Mouse (Mus musculus): Measurements from ENCODE around the gene Trp53inp2.

Gene Trp53inp2

DNA sequence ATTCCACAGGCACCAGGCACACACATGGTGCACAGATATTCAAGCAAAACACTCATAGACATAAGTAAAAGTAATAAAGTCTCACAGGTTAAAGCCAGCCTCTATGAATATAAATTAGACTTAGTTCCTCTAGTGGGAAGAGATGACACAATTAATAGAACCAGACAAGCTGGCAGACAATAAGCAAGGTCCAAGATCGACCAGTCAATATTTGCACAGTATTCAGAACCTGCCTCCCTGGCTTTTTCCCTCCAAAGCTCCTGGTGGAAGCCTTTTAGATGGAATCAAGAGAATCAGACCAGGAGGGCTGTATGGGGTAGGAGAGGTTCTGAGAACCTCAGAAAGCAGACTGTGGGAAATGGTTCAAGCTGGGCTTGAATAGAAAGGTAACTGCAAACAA, 7.0 kb upstream of the Trp53inp2 start:
- Histone ChIP-seq H3K27me3 (ENCODE audit: control insufficient read depth, insufficient read depth, low read length, poor library complexity, severe bottlenecking) (no peaks in the 10 kb centered on the region), H3K36me3 (ENCODE audit: control insufficient read depth, insufficient read depth, low read length, poor library complexity, severe bottlenecking) (no peaks in the 10 kb centered on the region)
- no peak for DNase-seq (ENCODE audit: low read depth, low spot score)

DNA sequence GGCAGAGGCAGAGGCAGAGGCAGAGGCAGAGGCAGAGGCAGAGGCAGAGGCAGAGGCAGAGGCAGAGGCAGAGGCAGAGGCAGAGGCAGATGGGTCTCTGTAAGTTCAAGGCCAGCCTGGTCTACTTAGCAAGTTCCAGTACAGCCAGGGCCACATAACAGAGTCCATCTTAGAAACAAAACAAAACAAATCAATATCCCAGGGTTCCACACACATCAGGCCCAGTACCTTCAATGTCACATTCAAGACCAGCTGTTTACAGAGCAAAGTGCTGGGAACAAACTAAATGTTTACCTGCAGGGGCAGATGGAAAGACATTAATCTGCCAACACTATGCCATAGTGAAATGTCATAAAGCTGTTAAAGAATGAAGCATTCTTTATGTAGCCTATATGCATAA, 6.3 kb upstream of the Trp53inp2 start:
- no peak for DNase-seq (ENCODE audit: low read depth, low spot score)
- Histone ChIP-seq H3K27me3 (ENCODE audit: control insufficient read depth, insufficient read depth, low read length, poor library complexity, severe bottlenecking) (no peaks in the 10 kb centered on the region), H3K36me3 (ENCODE audit: control insufficient read depth, insufficient read depth, low read length, poor library complexity, severe bottlenecking) (no peaks in the 10 kb centered on the region)

DNA sequence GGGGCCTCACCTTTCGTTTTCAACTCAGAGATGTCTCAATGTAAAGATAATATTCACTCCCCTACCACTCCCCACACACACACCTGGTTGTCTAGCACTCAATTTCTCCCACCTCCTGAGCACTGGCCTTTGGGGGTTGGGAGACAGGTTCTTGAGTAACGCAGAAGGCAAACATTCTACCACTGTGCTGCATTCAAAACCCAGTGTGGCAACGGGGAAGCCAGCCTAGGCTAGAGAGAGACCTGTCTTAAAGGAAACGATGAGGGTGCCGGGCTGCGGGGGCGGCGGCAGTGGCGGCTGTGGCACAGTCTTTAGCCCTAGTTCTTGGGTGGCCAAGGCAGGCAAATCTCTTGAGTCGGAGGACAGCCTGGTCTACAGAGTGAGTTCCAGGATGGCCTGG, 4.7 kb upstream of the Trp53inp2 start:
- no peaks in the 10 kb centered on the region for H3K27me3 ChIP-seq (ENCODE audit: control insufficient read depth, insufficient read depth, low read length, poor library complexity, severe bottlenecking)
- no peak for DNase-seq (ENCODE audit: low read depth, low spot score)
- H3K36me3 ChIP-seq (ENCODE audit: control insufficient read depth, insufficient read depth, low read length, poor library complexity, severe bottlenecking) = no peaks in the 10 kb centered on the region

DNA sequence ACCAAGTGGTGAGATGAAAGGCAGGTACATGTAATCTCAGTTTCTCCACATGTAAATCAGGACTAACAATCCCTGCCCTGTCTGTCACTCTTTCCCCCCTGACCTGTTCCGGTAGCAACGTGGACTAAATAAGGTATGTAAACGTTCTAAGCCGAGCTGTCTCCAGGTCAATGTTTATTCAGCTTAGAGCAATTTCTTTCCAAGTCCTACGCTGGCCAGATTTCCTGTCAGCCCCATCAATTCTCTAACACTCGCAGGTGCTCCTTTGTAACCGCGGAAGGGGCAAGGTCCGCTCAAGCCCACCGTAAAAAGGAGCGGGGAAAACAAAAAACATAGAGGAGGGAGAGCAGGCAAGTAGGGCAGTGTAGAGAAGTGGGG, 190 bp downstream of the Trp53inp2 start:
- Histone ChIP-seq H3K36me3 (ENCODE audit: control insufficient read depth, insufficient read depth, low read length, poor library complexity, severe bottlenecking) (no peaks in the 10 kb centered on the region), H3K27me3 (ENCODE audit: control insufficient read depth, insufficient read depth, low read length, poor library complexity, severe bottlenecking) (no peaks in the 10 kb centered on the region)
- peak; percentile 40 for DNase-seq (ENCODE audit: low read depth, low spot score)

DNA sequence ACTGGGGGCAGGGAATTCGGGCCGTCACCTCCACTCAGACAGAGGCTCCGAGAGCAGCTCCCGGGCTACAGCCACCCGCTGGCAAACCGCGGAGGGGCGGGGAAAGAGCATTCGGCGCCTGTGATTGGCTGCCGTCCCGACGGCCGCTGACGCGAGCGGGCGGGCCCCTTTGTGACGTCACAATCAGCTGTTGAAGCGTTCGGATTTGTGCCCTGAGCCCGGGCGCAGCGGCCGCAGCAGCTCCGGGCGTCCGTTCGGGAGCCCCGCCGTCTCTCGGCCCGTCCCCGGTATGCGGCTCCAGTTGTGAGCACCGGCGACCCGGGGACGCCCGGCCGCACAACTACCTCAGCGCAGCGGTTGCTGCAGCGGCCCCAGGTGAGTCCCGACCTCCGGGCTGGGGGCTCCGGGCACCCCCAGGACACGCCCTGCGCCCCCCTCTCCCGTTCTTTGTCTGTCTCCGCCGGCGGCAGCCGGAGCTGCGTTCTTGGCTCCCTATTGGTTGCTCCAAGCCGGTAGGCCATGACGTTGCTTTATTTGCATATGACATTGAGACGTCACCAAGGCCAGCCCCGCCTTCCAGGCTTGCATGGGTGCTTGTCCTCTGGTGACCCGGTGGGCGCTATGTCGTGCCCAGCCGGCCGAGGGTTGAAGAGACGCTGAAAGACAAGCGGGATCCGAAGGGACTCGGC, 928 bp downstream of the Trp53inp2 start:
- Histone ChIP-seq H3K27me3 (ENCODE audit: control insufficient read depth, insufficient read depth, low read length, poor library complexity, severe bottlenecking) (no peaks in the 10 kb centered on the region), H3K36me3 (ENCODE audit: control insufficient read depth, insufficient read depth, low read length, poor library complexity, severe bottlenecking) (no peaks in the 10 kb centered on the region)
- peak; percentile 97 for DNase-seq (ENCODE audit: low read depth, low spot score)

DNA sequence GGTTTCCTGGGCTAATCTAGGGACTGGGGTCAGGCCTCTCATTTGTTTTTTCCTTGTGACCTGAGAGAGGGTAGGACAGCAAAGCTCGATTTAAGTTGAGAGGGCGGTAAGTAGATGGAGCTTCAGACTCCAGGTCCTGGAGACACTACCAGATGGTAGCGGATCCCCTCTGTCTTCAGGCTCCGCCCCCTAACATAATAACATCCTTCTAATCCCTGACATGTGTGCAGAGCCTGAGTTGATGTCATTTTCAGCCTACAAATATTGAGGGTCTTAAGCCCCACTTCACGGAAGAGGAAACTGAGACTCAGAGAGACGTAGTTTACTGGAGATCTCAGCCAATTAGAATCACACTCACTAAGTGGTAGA, 1.5 kb downstream of the Trp53inp2 start:
- DNase-seq (ENCODE audit: low read depth, low spot score) = no peak
- H3K27me3 ChIP-seq (ENCODE audit: control insufficient read depth, insufficient read depth, low read length, poor library complexity, severe bottlenecking) = no peaks in the 10 kb centered on the region
- H3K36me3 ChIP-seq (ENCODE audit: control insufficient read depth, insufficient read depth, low read length, poor library complexity, severe bottlenecking) = no peaks in the 10 kb centered on the region

DNA sequence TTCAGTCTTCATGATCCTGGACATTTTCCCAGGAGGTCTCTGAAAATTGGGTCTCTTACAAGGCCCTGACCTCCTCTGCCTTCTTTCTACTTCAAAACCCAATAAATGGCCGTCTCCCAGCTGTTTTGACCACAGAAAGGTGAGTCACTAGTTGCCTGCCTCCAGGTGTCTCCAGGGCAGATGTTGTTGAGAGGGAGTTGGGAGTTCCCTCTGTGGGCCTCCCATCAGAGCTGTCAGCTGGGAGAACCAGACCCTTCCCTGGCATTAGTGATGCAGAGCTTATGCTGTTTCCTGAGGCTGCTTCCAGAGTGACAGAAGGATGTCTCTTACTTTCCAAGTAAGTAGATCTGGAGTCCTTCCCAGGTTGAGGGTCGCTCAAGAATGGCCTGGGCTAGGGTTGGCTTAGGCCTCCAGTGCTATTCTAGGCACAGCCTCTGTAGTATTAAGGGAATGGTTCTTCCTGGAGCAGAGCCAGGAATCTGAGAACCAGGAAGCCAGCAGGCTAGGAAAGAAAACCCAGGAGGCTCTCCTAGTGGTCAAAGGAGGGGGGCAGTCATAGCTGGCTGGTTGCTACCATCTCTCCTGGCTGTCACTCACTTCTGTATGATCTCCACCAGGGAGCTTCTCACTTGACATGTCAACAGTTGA, 2.1 kb downstream of the Trp53inp2 start:
- DNase-seq (ENCODE audit: low read depth, low spot score) = peak; percentile 27
- H3K27me3 ChIP-seq (ENCODE audit: control insufficient read depth, insufficient read depth, low read length, poor library complexity, severe bottlenecking) = no peaks in the 10 kb centered on the region
- H3K36me3 ChIP-seq (ENCODE audit: control insufficient read depth, insufficient read depth, low read length, poor library complexity, severe bottlenecking) = peaks cover 4% of the 10 kb centered on the region; the same call in 1 of the 2 replicates

DNA sequence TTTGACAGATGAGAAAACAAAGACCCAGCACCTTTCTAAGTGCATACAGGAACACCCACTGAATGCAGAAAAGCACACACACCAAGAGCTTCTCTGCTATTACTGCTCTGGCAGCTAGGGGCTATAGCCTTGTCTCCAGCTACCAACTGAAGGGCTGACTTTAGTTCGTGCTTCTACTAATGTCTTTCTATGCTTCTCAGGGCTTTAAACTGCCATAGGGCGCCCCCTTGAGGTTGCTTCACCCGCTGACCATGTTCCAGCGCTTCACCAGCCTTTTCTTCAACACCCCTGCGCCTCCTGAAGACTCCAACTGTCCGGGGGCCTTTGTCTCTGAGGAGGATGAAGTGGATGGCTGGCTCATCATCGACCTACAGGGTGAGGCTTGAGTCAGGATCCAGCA, 4.2 kb downstream of the Trp53inp2 start:
- H3K27me3 ChIP-seq (ENCODE audit: control insufficient read depth, insufficient read depth, low read length, poor library complexity, severe bottlenecking) = no peaks in the 10 kb centered on the region
- peak; percentile 92 for DNase-seq (ENCODE audit: low read depth, low spot score)
- peaks cover 4% of the 10 kb centered on the region; the same call in 1 of the 2 replicates for H3K36me3 ChIP-seq (ENCODE audit: control insufficient read depth, insufficient read depth, low read length, poor library complexity, severe bottlenecking)

DNA sequence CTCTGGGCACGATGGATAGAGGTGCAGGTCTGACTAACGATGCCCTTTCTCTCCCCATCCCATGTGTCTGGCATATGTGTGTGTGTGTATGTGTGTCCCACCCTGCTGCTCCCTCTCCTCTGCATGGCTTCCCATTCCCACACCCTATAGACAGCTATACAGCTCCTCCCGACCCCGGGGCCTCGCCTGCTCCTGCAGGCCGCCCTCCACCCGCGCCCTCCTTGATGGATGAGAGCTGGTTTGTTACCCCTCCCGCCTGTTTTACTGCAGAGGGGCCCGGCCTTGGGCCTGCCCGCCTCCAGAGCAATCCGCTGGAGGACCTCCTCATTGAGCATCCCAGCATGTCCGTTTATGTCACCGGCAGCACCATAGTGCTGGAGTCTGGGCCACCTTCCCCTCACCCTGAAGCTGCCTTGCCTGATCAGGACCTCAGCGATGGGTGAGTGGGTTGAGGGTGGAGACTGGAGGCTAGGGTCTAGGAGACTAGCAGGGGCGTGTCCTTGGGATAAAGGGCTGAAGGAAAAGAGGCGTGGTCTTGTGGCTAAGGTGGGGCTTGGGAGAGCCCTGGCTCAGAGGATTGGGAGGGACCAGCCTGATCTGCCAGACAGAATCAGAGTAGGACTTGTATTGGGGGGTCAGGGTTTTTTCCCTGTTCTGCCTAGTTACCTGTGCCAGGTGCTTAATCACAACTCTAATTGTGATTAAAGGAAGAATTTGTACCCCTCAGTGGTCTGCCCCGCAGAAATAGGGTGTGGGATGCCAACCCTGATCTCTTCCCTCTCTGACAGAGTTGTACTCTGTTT, 5.1 kb downstream of the Trp53inp2 start:
- Histone ChIP-seq H3K36me3 (ENCODE audit: control insufficient read depth, insufficient read depth, low read length, poor library complexity, severe bottlenecking) (peaks cover 4% of the 10 kb centered on the region; the same call in 1 of the 2 replicates), H3K27me3 (ENCODE audit: control insufficient read depth, insufficient read depth, low read length, poor library complexity, severe bottlenecking) (no peaks in the 10 kb centered on the region)
- no peak for DNase-seq (ENCODE audit: low read depth, low spot score)

DNA sequence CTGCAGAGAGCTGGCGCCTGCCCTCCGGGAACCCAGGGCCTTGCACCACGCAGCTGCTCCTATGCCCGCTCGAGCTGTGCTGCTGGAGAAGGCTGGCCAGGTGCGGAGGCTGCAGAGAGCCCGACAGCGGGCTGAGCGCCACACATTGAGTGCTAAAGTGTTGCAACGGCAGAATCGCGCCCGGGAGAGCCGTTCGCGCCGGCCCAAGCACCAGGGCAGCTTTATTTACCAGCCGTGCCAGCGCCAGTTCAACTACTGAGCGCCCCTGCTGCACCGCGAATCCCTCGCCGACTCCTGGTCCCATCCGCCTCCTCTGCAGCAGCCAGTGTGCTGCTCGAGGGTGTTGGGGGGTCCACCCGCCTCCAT, 5.7 kb downstream of the Trp53inp2 start:
- no peak for DNase-seq (ENCODE audit: low read depth, low spot score)
- no peaks in the 10 kb centered on the region for H3K27me3 ChIP-seq (ENCODE audit: control insufficient read depth, insufficient read depth, low read length, poor library complexity, severe bottlenecking)
- peaks cover 4% of the 10 kb centered on the region; the same call in 1 of the 2 replicates for H3K36me3 ChIP-seq (ENCODE audit: control insufficient read depth, insufficient read depth, low read length, poor library complexity, severe bottlenecking)

DNA sequence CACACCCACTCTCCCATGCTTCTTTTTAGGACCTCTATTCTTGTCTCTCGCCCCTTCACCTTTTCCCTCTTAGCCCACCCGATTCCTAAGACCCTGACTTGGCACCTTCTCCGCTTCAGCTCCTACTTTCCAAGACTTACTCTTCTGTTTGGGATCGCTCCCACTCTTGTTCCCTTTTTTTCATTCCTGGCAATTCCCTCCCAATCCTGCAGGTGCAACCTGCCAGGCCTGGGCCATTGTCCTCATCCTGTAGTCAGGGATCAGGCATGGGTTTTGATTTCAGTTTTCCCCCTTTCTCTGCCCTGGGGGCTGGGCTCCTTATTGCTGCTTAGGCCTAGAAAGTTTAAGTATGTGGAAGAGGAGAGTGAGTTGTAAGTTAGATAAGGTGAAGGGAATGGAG, 6.2 kb downstream of the Trp53inp2 start:
- peaks cover 4% of the 10 kb centered on the region; the same call in 1 of the 2 replicates for H3K36me3 ChIP-seq (ENCODE audit: control insufficient read depth, insufficient read depth, low read length, poor library complexity, severe bottlenecking)
- H3K27me3 ChIP-seq (ENCODE audit: control insufficient read depth, insufficient read depth, low read length, poor library complexity, severe bottlenecking) = no peaks in the 10 kb centered on the region
- no peak for DNase-seq (ENCODE audit: low read depth, low spot score)

DNA sequence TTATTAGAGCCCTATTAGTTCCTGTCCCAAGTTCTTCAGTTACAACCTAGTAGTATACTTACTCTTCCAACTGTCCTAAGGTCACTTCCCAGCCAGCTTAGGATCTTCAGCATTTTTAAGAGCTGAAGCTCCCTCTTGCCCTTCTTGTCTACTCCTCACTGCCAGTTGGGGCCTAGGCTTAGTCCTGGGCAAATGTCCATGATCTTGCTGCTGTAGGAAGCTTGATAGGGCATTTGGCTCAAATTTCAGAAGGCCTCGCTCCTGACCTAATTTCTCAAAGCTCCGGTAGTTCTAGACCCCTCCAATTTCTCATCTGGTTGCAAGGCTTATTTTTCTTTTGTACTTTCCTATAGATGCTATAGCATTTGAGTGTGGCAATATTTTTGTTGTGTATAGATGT, 7.7 kb downstream of the Trp53inp2 start:
- no peak for DNase-seq (ENCODE audit: low read depth, low spot score)
- Histone ChIP-seq H3K36me3 (ENCODE audit: control insufficient read depth, insufficient read depth, low read length, poor library complexity, severe bottlenecking) (peaks cover 4% of the 10 kb centered on the region; the same call in 1 of the 2 replicates), H3K27me3 (ENCODE audit: control insufficient read depth, insufficient read depth, low read length, poor library complexity, severe bottlenecking) (no peaks in the 10 kb centered on the region)

DNA sequence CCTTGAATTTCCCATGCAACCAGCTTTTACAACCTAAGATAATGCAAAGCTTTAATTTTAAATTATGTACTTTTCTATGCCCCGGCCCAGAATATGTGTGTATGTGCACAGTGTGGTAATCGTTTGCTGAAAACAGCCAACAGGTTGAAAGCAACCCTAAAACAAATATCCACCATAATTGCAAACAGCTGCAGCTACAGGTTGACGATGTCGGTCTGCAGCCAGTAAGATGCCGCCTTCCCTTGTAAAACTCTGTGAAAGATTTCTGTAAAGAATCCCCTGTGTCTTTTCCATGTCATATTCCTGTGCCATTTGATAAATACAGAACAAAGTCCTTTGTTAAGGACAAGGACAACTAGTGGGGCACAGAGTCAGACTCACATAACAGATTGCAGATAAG, 13.7 kb downstream of the Trp53inp2 start:
- Histone ChIP-seq H3K27me3 (ENCODE audit: control insufficient read depth, insufficient read depth, low read length, poor library complexity, severe bottlenecking) (no peaks in the 10 kb centered on the region; the same call in 1 of the 2 replicates), H3K36me3 (ENCODE audit: control insufficient read depth, insufficient read depth, low read length, poor library complexity, severe bottlenecking) (peaks cover 4% of the 10 kb centered on the region; the same call in 1 of the 2 replicates)
- DNase-seq (ENCODE audit: low read depth, low spot score) = no peak

DNA sequence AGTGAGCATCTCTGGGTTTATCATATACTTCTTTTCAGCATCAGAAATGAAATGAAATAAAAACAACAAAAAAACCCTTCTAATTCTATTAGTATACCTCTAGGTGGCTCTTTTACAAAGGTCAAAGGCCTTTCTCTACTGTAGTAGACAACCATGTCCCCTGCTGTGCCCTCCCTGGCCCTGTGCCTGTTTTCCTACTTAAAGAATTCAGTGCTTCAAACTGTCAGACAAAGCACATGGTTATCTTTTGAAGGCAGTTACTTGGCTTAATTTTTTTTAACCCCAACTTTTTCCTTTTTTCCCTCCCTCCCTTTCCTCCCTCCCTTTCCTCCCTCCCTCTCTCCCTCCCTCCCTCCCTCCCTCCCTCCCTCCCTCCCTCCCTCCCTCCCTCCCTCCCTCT, 19.4 kb downstream of the Trp53inp2 start:
- Histone ChIP-seq H3K36me3 (ENCODE audit: control insufficient read depth, insufficient read depth, low read length, poor library complexity, severe bottlenecking) (0 out of 2 replicates have a peak, but pooled peaks cover 5% of the 10 kb centered on the region), H3K27me3 (ENCODE audit: control insufficient read depth, insufficient read depth, low read length, poor library complexity, severe bottlenecking) (no peaks in the 10 kb centered on the region; the same call in 1 of the 2 replicates)
- no peak for DNase-seq (ENCODE audit: low read depth, low spot score)

DNA sequence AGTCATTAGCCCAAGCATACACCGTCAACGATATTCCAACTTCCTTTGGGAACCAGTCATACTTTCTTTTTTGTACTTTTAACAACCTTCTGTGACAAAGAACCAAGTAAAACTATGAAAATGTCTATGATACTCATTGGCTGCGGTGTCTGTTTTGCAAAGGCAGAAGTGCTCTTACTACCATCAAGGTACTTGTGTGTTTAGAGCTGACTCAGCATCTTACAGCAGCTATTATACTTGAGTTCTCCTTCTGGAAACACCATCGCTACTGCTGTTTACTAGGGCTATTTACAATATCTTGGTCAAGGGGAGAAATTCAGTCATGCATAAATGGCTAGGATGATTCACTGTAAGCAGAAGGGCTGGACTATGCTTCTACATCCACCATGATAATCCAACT, 21.1 kb downstream of the Trp53inp2 start:
- Histone ChIP-seq H3K27me3 (ENCODE audit: control insufficient read depth, insufficient read depth, low read length, poor library complexity, severe bottlenecking) (no peaks in the 10 kb centered on the region; the same call in 1 of the 2 replicates), H3K36me3 (ENCODE audit: control insufficient read depth, insufficient read depth, low read length, poor library complexity, severe bottlenecking) (peaks cover 6% of the 10 kb centered on the region; the same call in 1 of the 2 replicates)
- DNase-seq (ENCODE audit: low read depth, low spot score) = no peak

All from splenic B cell, adult 2 months (primary cell).